ENCODE assay signal across 11 mouse cellular contexts in the genomic region with DNA sequence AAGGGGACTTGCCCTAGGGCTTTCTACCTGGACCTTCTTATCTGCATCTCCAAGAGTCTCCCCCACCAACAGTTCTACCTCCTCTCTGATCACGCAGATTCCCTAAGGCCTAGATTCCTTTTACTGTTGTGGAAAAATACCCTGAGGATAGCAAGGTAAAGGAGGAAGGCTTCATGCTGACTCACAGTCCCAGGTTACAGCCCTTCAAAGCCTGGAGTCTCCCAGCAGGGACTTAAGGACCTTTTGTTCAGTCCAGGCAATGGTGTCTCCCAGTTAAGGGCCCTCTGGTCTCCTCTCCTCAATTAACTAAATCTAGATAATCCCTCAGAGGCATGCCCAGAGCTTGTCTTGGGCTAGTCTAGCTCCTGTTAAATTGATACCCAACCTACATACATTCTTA. TPM values are rescaled to one million over a fixed set of nuclear protein-coding genes. Genes with fewer than 3 reads are reported as not detected.
A peak's percentile ranks its signal among the peaks of the same experiment; 100 is the strongest.
DNase-seq lines count a peak whose midpoint lies in the region; ATAC-seq lines count a peak whose summit lies in the region.
"Had no signal": no experiment of that assay in that cellular context is flagged by ENCODE, and none has a peak within 500 bp of the region (broad histone marks: within the 10 kb centered on the region; RNA-seq: fewer than 3 reads in every experiment).

No protein-coding gene starts in this region.

- no peak overlapping the region for H3K4me3 ChIP-seq in heart, embryonic 12.5 days
- H3K4me3 ChIP-seq in hindbrain, embryonic 15.5 days, result no peak overlapping the region
- H3K4me3 ChIP-seq in midbrain, embryonic 13.5 days (replicated peaks), result no peak overlapping the region

- H3K4me2 ChIP-seq in heart, embryonic 12.5 days, result peak overlapping the region; percentile 72
- H3K4me2 ChIP-seq in hindbrain, embryonic 15.5 days, result peak overlapping the region; percentile 62
- peak overlapping the region; percentile 57 for H3K4me2 ChIP-seq in midbrain, embryonic 13.5 days (replicated peaks)

- no peak for DNase-seq in heart, postnatal 25 days (ENCODE audit: low spot score)
- peak; percentile 89 for DNase-seq in R1 (ENCODE audit: low read depth, low spot score)
- no peak for DNase-seq in spleen, adult 18-20 months
- DNase-seq in urinary bladder, adult 18-20 months (ENCODE audit: low spot score in 2 of 2), result no peak

- no peak overlapping the region for H3K9ac ChIP-seq in heart, embryonic 12.5 days
- no peak overlapping the region for H3K9ac ChIP-seq in hindbrain, embryonic 15.5 days
- H3K9ac ChIP-seq in midbrain, embryonic 13.5 days (replicated peaks), result 0 out of 2 replicates have a peak overlapping the region, but pooled peaks have one; percentile 71

- no peaks in the 10 kb centered on the region for H3K36me3 ChIP-seq in heart, embryonic 12.5 days
- no peaks in the 10 kb centered on the region for H3K36me3 ChIP-seq in hindbrain, embryonic 15.5 days
- H3K36me3 ChIP-seq in midbrain, embryonic 13.5 days, result no peaks in the 10 kb centered on the region

- H3K27ac ChIP-seq in heart, embryonic 12.5 days (ENCODE audit: poor library complexity, severe bottlenecking), result peak overlapping the region; percentile 84
- H3K27ac ChIP-seq in hindbrain, embryonic 15.5 days (replicated peaks), result peak overlapping the region; percentile 92
- H3K27ac ChIP-seq in midbrain, embryonic 13.5 days, result peak overlapping the region; percentile 94

- H3K4me1 ChIP-seq in heart, embryonic 12.5 days (replicated peaks), result peaks cover 18% of the 10 kb centered on the region
- peaks cover 23% of the 10 kb centered on the region for H3K4me1 ChIP-seq in hindbrain, embryonic 15.5 days (replicated peaks)
- peaks cover 16% of the 10 kb centered on the region for H3K4me1 ChIP-seq in midbrain, embryonic 13.5 days (replicated peaks)

- no peak for ATAC-seq in heart, embryonic 12.5 days (ENCODE audit: insufficient number of reproducible peaks, low FRiP score)
- no peak for ATAC-seq in hindbrain, embryonic 15.5 days (ENCODE audit: low FRiP score, low read depth)
- no peak for ATAC-seq in midbrain, embryonic 13.5 days
- ATAC-seq in inflammation-experienced regulatory T-cells, adult 6 months, result no peak

- H3K9me3 ChIP-seq in heart, embryonic 12.5 days (replicated peaks), result no peaks in the 10 kb centered on the region
- H3K9me3 ChIP-seq in hindbrain, embryonic 15.5 days, result no peaks in the 10 kb centered on the region
- H3K9me3 ChIP-seq in midbrain, embryonic 13.5 days, result no peaks in the 10 kb centered on the region

- intact Hi-C loops in heart, postnatal 25 days (cut with DNase I), result no loop called here

- 38% methylated on average over 1 of the region's 1 CpGs for WGBS in heart, embryonic 12.5 days
- 55% methylated on average over 1 of the region's 1 CpGs for WGBS in hindbrain, embryonic 15.5 days
- WGBS in midbrain, embryonic 13.5 days, result 45% methylated on average over 1 of the region's 1 CpGs

- H3K27me3 ChIP-seq in heart, embryonic 12.5 days (replicated peaks), result no peaks in the 10 kb centered on the region
- H3K27me3 ChIP-seq in hindbrain, embryonic 15.5 days, result no peaks in the 10 kb centered on the region
- H3K27me3 ChIP-seq in midbrain, embryonic 13.5 days, result no peaks in the 10 kb centered on the region

RNA-seq across cellular contexts. Expression of a gene that starts 8.5 kb away (rescaled TPM):
- polyA plus RNA-seq in heart, embryonic 12.5 days (2016; fragmentation: Nextera tagmentation; extraction: Ambion mirVana), result 2.4 and 3.4 TPM in 2 replicates
- total RNA-seq in heart, postnatal 25 days (2021), result 10 to 100 TPM; 54.3 to 65.7 TPM
- not detected in 2 replicates for polyA plus RNA-seq in hindbrain, embryonic 15.5 days (2015; fragmentation: Nextera tagmentation; extraction: Ambion mirVana)
- not detected in 2 replicates for polyA plus RNA-seq in midbrain, embryonic 13.5 days (2015; fragmentation: Nextera tagmentation; extraction: Ambion mirVana)
- not detected for polyA plus RNA-seq in inflammation-experienced regulatory T-cells, adult 6 months (2017; shearing (Covaris generic))
- polyA plus RNA-seq: C2C12 had no signal

RNA-seq across cellular contexts. Expression of a gene that starts 19.8 kb away (rescaled TPM):
- polyA plus RNA-seq in heart, embryonic 12.5 days (2016; fragmentation: Nextera tagmentation; extraction: Ambion mirVana), result 50.3 and 58.3 TPM in 2 replicates
- 10 to 100 TPM; 48.6 to 49.0 TPM for total RNA-seq in heart, postnatal 25 days (2021)
- polyA plus RNA-seq in hindbrain, embryonic 15.5 days (2015; fragmentation: Nextera tagmentation; extraction: Ambion mirVana), result 57.5 and 63.6 TPM in 2 replicates
- polyA plus RNA-seq in midbrain, embryonic 13.5 days (2015; fragmentation: Nextera tagmentation; extraction: Ambion mirVana), result 56.5 and 65.4 TPM in 2 replicates
- 10 to 100 TPM in 2 of 3 experiments, 1 to 10 TPM in 1; 9.1 to 18.5 (median 14.7) TPM for polyA plus RNA-seq in inflammation-experienced regulatory T-cells, adult 6 months (2017; shearing (Covaris generic))

RNA-seq across cellular contexts. Expression of a gene that starts 30.9 kb away (rescaled TPM):
- polyA plus RNA-seq in heart, embryonic 12.5 days (2016; fragmentation: Nextera tagmentation; extraction: Ambion mirVana), result 0.29 and 0.33 TPM in 2 replicates
- total RNA-seq in heart, postnatal 25 days (2021), result not detected
- 0.37 and 0.52 TPM in 2 replicates for polyA plus RNA-seq in hindbrain, embryonic 15.5 days (2015; fragmentation: Nextera tagmentation; extraction: Ambion mirVana)
- 0.65 TPM in 1 of 2 replicates, not detected in the other for polyA plus RNA-seq in midbrain, embryonic 13.5 days (2015; fragmentation: Nextera tagmentation; extraction: Ambion mirVana)
- polyA plus RNA-seq in inflammation-experienced regulatory T-cells, adult 6 months (2017; shearing (Covaris generic)), result under 1 TPM in 1 of 3 experiments, not detected in 2; 0.63 TPM
- total RNA-seq: gastrocnemius, postnatal 36 days had no signal
- polyA plus RNA-seq: C2C12; small intestine, adult 2 months had no signal

RNA-seq across cellular contexts. Expression of a gene that starts 38.7 kb away (rescaled TPM):
- 12.0 and 14.0 TPM in 2 replicates for polyA plus RNA-seq in heart, embryonic 12.5 days (2016; fragmentation: Nextera tagmentation; extraction: Ambion mirVana)
- total RNA-seq in heart, postnatal 25 days (2021), result 10 to 100 TPM; 29.7 to 30.7 TPM
- polyA plus RNA-seq in hindbrain, embryonic 15.5 days (2015; fragmentation: Nextera tagmentation; extraction: Ambion mirVana), result 8.8 and 9.3 TPM in 2 replicates
- polyA plus RNA-seq in midbrain, embryonic 13.5 days (2015; fragmentation: Nextera tagmentation; extraction: Ambion mirVana), result 9.8 and 12.5 TPM in 2 replicates
- 1 to 10 TPM; 6.2 to 6.9 (median 6.3) TPM for polyA plus RNA-seq in inflammation-experienced regulatory T-cells, adult 6 months (2017; shearing (Covaris generic))

RNA-seq across cellular contexts. Expression of a gene that starts 38.7 kb away (rescaled TPM):
- 32.1 and 40.9 TPM in 2 replicates for polyA plus RNA-seq in heart, embryonic 12.5 days (2016; fragmentation: Nextera tagmentation; extraction: Ambion mirVana)
- 10 to 100 TPM; 55.2 to 64.3 TPM for total RNA-seq in heart, postnatal 25 days (2021)
- 39.4 and 40.8 TPM in 2 replicates for polyA plus RNA-seq in hindbrain, embryonic 15.5 days (2015; fragmentation: Nextera tagmentation; extraction: Ambion mirVana)
- polyA plus RNA-seq in midbrain, embryonic 13.5 days (2015; fragmentation: Nextera tagmentation; extraction: Ambion mirVana), result 45.5 and 50.8 TPM in 2 replicates
- polyA plus RNA-seq in inflammation-experienced regulatory T-cells, adult 6 months (2017; shearing (Covaris generic)), result 10 to 100 TPM; 26.0 to 43.4 (median 28.2) TPM
